ENCODE assay signal across 9 mouse cellular contexts in the genomic region with DNA sequence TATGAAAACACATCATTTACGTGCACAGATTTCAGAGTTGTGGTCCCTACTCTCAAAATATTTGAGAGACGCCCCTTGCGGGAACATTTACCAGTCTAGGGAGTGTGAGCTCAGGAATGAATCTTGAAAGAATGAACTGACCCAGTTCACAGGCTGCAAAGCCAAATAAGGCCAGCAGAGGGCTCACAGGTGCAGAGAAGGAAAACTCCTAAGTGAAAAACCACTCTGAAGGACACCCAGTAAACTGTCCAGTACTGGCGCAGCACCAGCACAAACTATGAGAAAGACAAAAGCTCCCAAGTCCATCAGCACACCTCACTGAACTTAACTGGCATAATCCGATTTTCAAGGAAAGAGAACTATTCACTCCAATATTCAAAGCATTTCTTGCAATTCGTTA.
DNase-seq lines count a peak whose midpoint lies in the region; ATAC-seq lines count a peak whose summit lies in the region.
"Had no signal": no experiment of that assay in that cellular context is flagged by ENCODE, and none has a peak within 500 bp of the region (broad histone marks: within the 10 kb centered on the region; RNA-seq: fewer than 3 reads in every experiment).

No protein-coding gene starts in this region.

- H3K4me1 ChIP-seq in forebrain, embryonic 15.5 days: no peaks in the 10 kb centered on the region
- no peaks in the 10 kb centered on the region for H3K4me1 ChIP-seq in intestine, embryonic 14.5 days (replicated peaks; ENCODE audit: control insufficient read depth, insufficient read depth, low read length)
- H3K4me1 ChIP-seq: megakaryocyte, embryonic 14.5 days had no signal

- DNase-seq in heart, adult 8-10 months (ENCODE audit: low spot score): peak; percentile 26
- no peak for DNase-seq in heart, adult 11 months
- peak; percentile 80 for DNase-seq in intestine, embryonic 14.5 days (ENCODE audit: low spot score)
- DNase-seq in left cerebral cortex, adult 18-20 months (ENCODE audit: low spot score in 2 of 2): peak; percentile 62 to 73
- DNase-seq in spleen, postnatal 4 days (ENCODE audit: low spot score in 2 of 2): peak; percentile 30 to 72

- H3K9ac ChIP-seq in forebrain, embryonic 15.5 days (replicated peaks): no peak overlapping the region
- no peak overlapping the region for H3K9ac ChIP-seq in intestine, embryonic 14.5 days (ENCODE audit: low read length)

- H3K27ac ChIP-seq in forebrain, embryonic 15.5 days (replicated peaks): no peak overlapping the region
- no peak overlapping the region for H3K27ac ChIP-seq in intestine, embryonic 14.5 days (ENCODE audit: low read depth)

- peak; percentile 76 for ATAC-seq in cerebellum, adult (ENCODE audit: insufficient number of reproducible peaks, low FRiP score, low TSS enrichment)
- peak; percentile 55; the same call in 1 of the 2 replicates for ATAC-seq in forebrain, embryonic 15.5 days (replicated peaks)
- ATAC-seq in intestine, embryonic 14.5 days (replicated peaks; ENCODE audit: low FRiP score, low TSS enrichment, low read depth): 0 out of 2 replicates have a peak, but pooled peaks have one; percentile 32
- peak; percentile 99 for ATAC-seq in megakaryocyte progenitor cell, adult 5-6 weeks (replicated peaks; ENCODE audit: poor library complexity)

- 47% methylated on average over 6 of the region's 6 CpGs for whole genome bisulfite sequencing in forebrain, embryonic 15.5 days
- WGBS in intestine, embryonic 14.5 days: 54% methylated on average over 6 of the region's 6 CpGs

- no peak overlapping the region for H3K4me3 ChIP-seq in forebrain, embryonic 15.5 days
- H3K4me3 ChIP-seq in intestine, embryonic 14.5 days (ENCODE audit: low read depth, low read length): no peak overlapping the region
- H3K4me3 ChIP-seq: megakaryocyte, embryonic 14.5 days had no signal

- H3K27me3 ChIP-seq in forebrain, embryonic 15.5 days: no peaks in the 10 kb centered on the region
- H3K27me3 ChIP-seq in intestine, embryonic 14.5 days (replicated peaks; ENCODE audit: control insufficient read depth, insufficient read depth, low read length): no peaks in the 10 kb centered on the region
- H3K27me3 ChIP-seq: megakaryocyte, embryonic 14.5 days had no signal

- H3K4me2 ChIP-seq in forebrain, embryonic 15.5 days (replicated peaks): no peak overlapping the region
- no peak overlapping the region for H3K4me2 ChIP-seq in intestine, embryonic 14.5 days (ENCODE audit: low read length)

- H3K36me3 ChIP-seq in forebrain, embryonic 15.5 days: no peaks in the 10 kb centered on the region
- H3K36me3 ChIP-seq in intestine, embryonic 14.5 days (ENCODE audit: control insufficient read depth, insufficient read depth, low read length): no peaks in the 10 kb centered on the region

- H3K9me3 ChIP-seq in forebrain, embryonic 15.5 days: no peaks in the 10 kb centered on the region
- H3K9me3 ChIP-seq in intestine, embryonic 14.5 days (ENCODE audit: control insufficient read depth, low read length): no peaks in the 10 kb centered on the region
- H3K9me3 ChIP-seq: megakaryocyte, embryonic 14.5 days had no signal

Comparison
In these comparisons a context has a peak if more than half of its experiments do, and no peak if none do; other contexts are left out.
1. ATAC-seq: peak in every context shown above with its lines; median percentile 99 in megakaryocyte progenitor cell, adult 5-6 weeks; 76 in cerebellum, adult; 55 in forebrain, embryonic 15.5 days; 32 in intestine, embryonic 14.5 days.